Mouse (Mus musculus) hindbrain, embryonic 11.5 days (tissue): ENCODE measurements at regions not wholly inside any gene's neighbourhood (a gene's known extent, or its start where the extent isn't known, plus 50 kb on each side); places are given as distances from the start of the nearest gene placed in this dataset.

Experiments
- ATAC-seq: fragments of 200-750 bp; cut with Nextera tagmentation; 2 replicates; pipeline ENCODE4 v1.8.0; 2017; ENCODE audit warnings: mild to moderate bottlenecking, moderate TSS enrichment, moderate library complexity; ENCODE audit not compliant: low FRiP score
- DNase-seq: peaks from one replicate; pipeline ENCODE4 v3.0.0-alpha.2; 2015; ENCODE audit warnings: low spot score
- H3K27ac ChIP-seq: fragments of 300-500 bp; sonication (generic); 2 replicates; pipeline ENCODE4 v1.5.1; 2014; ENCODE audit warnings: mild to moderate bottlenecking, low read depth, low read length
- H3K27me3 ChIP-seq: fragments of 300-500 bp; sonication (generic); 2 replicates; pipeline ENCODE4 v1.6.1; 2014; ENCODE audit warnings: mild to moderate bottlenecking, low read length, moderate library complexity, mixed read lengths; ENCODE audit not compliant: control insufficient read depth, insufficient read depth
- H3K36me3 ChIP-seq: fragments of 300-500 bp; sonication (generic); 2 replicates; pipeline ENCODE4 v1.6.1; 2014; ENCODE audit warnings: mild to moderate bottlenecking, low read length, moderate library complexity, mixed read lengths; ENCODE audit not compliant: control insufficient read depth, insufficient read depth
- H3K4me1 ChIP-seq: fragments of 300-500 bp; sonication (generic); replicated peaks from 2 replicates; pipeline ENCODE4 v1.6.1; 2014; ENCODE audit warnings: low read length, mixed read lengths; ENCODE audit not compliant: control insufficient read depth, insufficient read depth
- H3K4me2 ChIP-seq: fragments of 300-500 bp; sonication (generic); replicated peaks from 2 replicates; pipeline ENCODE4 v1.6.1; 2014; ENCODE audit warnings: mild to moderate bottlenecking, low read depth, low read length
- H3K4me3 ChIP-seq: fragments of 300-500 bp; sonication (generic); 2 replicates; pipeline ENCODE4 v1.5.1; 2014; ENCODE audit warnings: low read depth, low read length
- H3K9ac ChIP-seq: fragments of 300-500 bp; sonication (generic); 2 replicates; pipeline ENCODE4 v1.6.1; 2014; ENCODE audit warnings: low read depth, low read length
- H3K9me3 ChIP-seq: fragments of 300-500 bp; sonication (generic); 2 replicates; pipeline ENCODE4 v1.6.1; 2016; ENCODE audit warnings: low read length; ENCODE audit not compliant: control insufficient read depth
- WGBS: fragments of 180-500 bp; shearing (Covaris S2); extraction: QIAGEN DNeasy Blood & Tissue Kit; methylation state at CpG from one replicate; pipeline ENCODE4 v1.1.7; 2014; 5-methylcytosine and 5-hydroxymethylcytosine counted together

GRCm38 (mm10) chr8:82462841-82463240, 59.8 kb upstream of the Il15 start:
- Histone ChIP-seq H3K4me1 (no peaks in the 10 kb centered on the region), H3K27ac (no peak overlapping the region), H3K36me3 (no peaks in the 10 kb centered on the region), H3K4me2 (no peak overlapping the region), H3K9me3 (no peaks in the 10 kb centered on the region), H3K27me3 (no peaks in the 10 kb centered on the region), H3K9ac (no peak overlapping the region), H3K4me3 (no peak overlapping the region)
- DNase-seq (no peak), ATAC-seq (no peak)

DNA sequence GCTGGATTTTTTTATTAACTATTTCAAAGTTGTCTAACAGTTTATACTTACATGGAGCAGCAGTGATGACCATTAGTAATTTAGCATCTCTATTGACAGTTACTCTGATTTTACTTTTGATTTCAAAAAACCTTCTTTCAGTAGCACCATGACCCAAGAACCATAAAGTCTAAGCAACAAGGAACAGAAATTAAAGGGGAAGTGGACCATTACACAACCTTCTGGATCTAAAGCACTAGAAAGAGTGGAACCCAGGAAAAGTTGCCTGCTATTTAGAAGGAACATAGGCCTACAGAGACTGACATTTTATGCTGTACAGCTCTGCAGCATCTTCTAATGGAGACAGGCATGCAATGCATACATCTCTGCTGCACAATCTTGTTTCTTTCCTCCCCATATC, 56.0 kb upstream of the Il15 start:
- Histone ChIP-seq H3K4me1 (no peaks in the 10 kb centered on the region), H3K27ac (no peak overlapping the region), H3K4me3 (no peak overlapping the region), H3K9me3 (no peaks in the 10 kb centered on the region), H3K9ac (no peak overlapping the region), H3K4me2 (no peak overlapping the region), H3K36me3 (no peaks in the 10 kb centered on the region), H3K27me3 (no peaks in the 10 kb centered on the region)
- DNase-seq (no peak), ATAC-seq (no peak)

DNA sequence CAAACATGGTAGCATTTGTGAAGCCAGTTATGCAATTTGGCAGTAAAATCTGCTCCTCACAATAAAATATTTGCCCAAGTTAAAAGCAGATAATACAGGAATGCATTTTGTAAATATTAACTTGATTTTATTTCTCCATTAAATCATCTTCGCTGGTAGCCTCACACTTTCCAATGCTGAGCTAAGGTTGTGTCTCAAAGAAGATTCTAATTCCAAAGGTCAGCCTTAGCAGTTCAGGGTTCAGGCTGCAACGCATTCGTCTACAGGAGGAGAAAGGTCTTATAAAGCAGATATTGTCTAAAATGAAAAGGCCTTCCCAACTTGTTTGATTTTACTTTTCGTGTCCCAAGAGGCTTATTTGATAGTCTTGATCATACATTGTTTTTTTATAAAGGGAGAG, 51.0 kb upstream of the Il15 start:
- Histone ChIP-seq H3K27ac (no peak overlapping the region), H3K36me3 (no peaks in the 10 kb centered on the region), H3K4me3 (no peak overlapping the region), H3K9me3 (no peaks in the 10 kb centered on the region), H3K9ac (no peak overlapping the region), H3K4me1 (no peaks in the 10 kb centered on the region), H3K4me2 (no peak overlapping the region), H3K27me3 (no peaks in the 10 kb centered on the region)
- 71% methylated on average over 4 of the region's 4 CpGs for WGBS
- ATAC-seq: no peak
- no peak for DNase-seq
